Mouse (Mus musculus) heart, adult 9 months (tissue): Measurements from ENCODE around the gene Zar1l.
"Not testable (repeated sequence)": the region's sequence is repeated elsewhere in the genome, so short reads cannot be mapped to it uniquely, and the experiment has no call there.

Source experiments
- DNase-seq, 2 experiments: peaks; one replicate each; pipeline ENCODE4 v3.0.0; 2022; ENCODE audit warnings: low spot score in 2 of 2

Gene Zar1l

GRCm38 (mm10) chr5:150518064-150518463, at the start of gene Zar1l:
Gene Zar1l, minus strand, starts transcription at chr5:150518164.
- no peak for DNase-seq

- no peak for DNase-seq
Observed at GRCm38 (mm10) chr5:150566971-150567370, 49.0 kb upstream of the Zar1l start.

GRCm38 (mm10) chr5:150566226-150566625, 48.3 kb upstream of the Zar1l start:
- DNase-seq, result no peak

- no peak for DNase-seq
Observed at GRCm38 (mm10) chr5:150564426-150564825, 46.5 kb upstream of the Zar1l start.

GRCm38 (mm10) chr5:150561783-150562182, 43.8 kb upstream of the Zar1l start:
- no peak for DNase-seq

- DNase-seq, result no peak
Observed at GRCm38 (mm10) chr5:150561376-150561775, 43.4 kb upstream of the Zar1l start.

GRCm38 (mm10) chr5:150560851-150561250, 42.9 kb upstream of the Zar1l start:
- no peak for DNase-seq

GRCm38 (mm10) chr5:150559519-150560103, 41.6 kb upstream of the Zar1l start:
- DNase-seq, result no peak

GRCm38 (mm10) chr5:150551637-150552036, 33.7 kb upstream of the Zar1l start:
- no peak for DNase-seq

GRCm38 (mm10) chr5:150543184-150543583, 25.2 kb upstream of the Zar1l start:
- DNase-seq, result no peak

GRCm38 (mm10) chr5:150541302-150541701, 23.3 kb upstream of the Zar1l start:
- DNase-seq, result no peak

- no peak for DNase-seq
Observed at GRCm38 (mm10) chr5:150525239-150525638, 7.3 kb upstream of the Zar1l start.

GRCm38 (mm10) chr5:150522867-150523234, 4.9 kb upstream of the Zar1l start:
- DNase-seq, result no peak

- peak; percentile 77 to 85 for DNase-seq
Observed at GRCm38 (mm10) chr5:150521937-150522866, 4.2 kb upstream of the Zar1l start, which contains the start of gene Brca2. Gene Brca2, plus strand, starts transcription at chr5:150522630.

GRCm38 (mm10) chr5:150519551-150519950, 1.6 kb upstream of the Zar1l start:
- DNase-seq, result peak in 1 of 2 experiments; percentile 8

GRCm38 (mm10) chr5:150514027-150514426, 3.9 kb downstream of the Zar1l start:
- no peak for DNase-seq

- no peak for DNase-seq
Observed at GRCm38 (mm10) chr5:150513264-150513663, 4.7 kb downstream of the Zar1l start.

- DNase-seq, result no peak
Observed at GRCm38 (mm10) chr5:150510451-150511225, 7.3 kb downstream of the Zar1l start.

- peak in 1 of 2 experiments; percentile 35 for DNase-seq
Observed at GRCm38 (mm10) chr5:150495792-150496191, 22.2 kb downstream of the Zar1l start.

GRCm38 (mm10) chr5:150491573-150492173, 26.3 kb downstream of the Zar1l start:
- not testable (repeated sequence) for DNase-seq

- no peak for DNase-seq
Observed at GRCm38 (mm10) chr5:150490821-150491220, 27.1 kb downstream of the Zar1l start.

GRCm38 (mm10) chr5:150490285-150490684, 27.7 kb downstream of the Zar1l start:
- DNase-seq, result no peak
